Mouse (Mus musculus) gonadal fat pad, adult 2 months (tissue): ENCODE results near the gene Plek2. TPM values are rescaled to one million over a fixed set of nuclear protein-coding genes. Genes with fewer than 3 reads are reported as not detected.
"Not testable (repeated sequence)": the region's sequence is repeated elsewhere in the genome, so short reads cannot be mapped to it uniquely, and the experiment has no call there.

Source experiments
- DNase-seq: peaks from one replicate; pipeline ENCODE4 v3.0.0-alpha.2; 2012; ENCODE audit warnings: low read depth
- polyA plus RNA-seq: library from polyadenylated mRNA; depleted of rRNA; stranded (reverse); fragments of >200 nt; gene quantifications from 2 replicates; pipeline ENCODE4 v1.2.3, GENCODE M21; 2012; rRNA removed

The Plek2 gene
- polyA plus RNA-seq: 12.7 and 20.7 TPM in 2 replicates

- DNase-seq: no peak
Measured at GRCm38 (mm10) chr12:78906707-78907162, at the start of gene Plek2. Gene Plek2, minus strand, starts transcription at chr12:78906964.

GRCm38 (mm10) chr12:78956405-78956804 is 49.6 kb upstream of the Plek2 start:
- DNase-seq: peak; percentile 93

GRCm38 (mm10) chr12:78952484-78952883 is 45.7 kb upstream of the Plek2 start:
- no peak for DNase-seq

GRCm38 (mm10) chr12:78952053-78952452 is 45.3 kb upstream of the Plek2 start:
- no peak for DNase-seq

- DNase-seq: no peak
Measured at GRCm38 (mm10) chr12:78947661-78948060, 40.9 kb upstream of the Plek2 start.

GRCm38 (mm10) chr12:78947161-78947560 is 40.4 kb upstream of the Plek2 start:
- DNase-seq: no peak

- no peak for DNase-seq
Measured at GRCm38 (mm10) chr12:78942931-78943330, 36.2 kb upstream of the Plek2 start.

- DNase-seq: no peak
Measured at GRCm38 (mm10) chr12:78940081-78940480, 33.3 kb upstream of the Plek2 start.

- DNase-seq: no peak
Measured at GRCm38 (mm10) chr12:78939393-78940037, 32.8 kb upstream of the Plek2 start.

GRCm38 (mm10) chr12:78936494-78936893 is 29.7 kb upstream of the Plek2 start:
- DNase-seq: no peak

GRCm38 (mm10) chr12:78929900-78930299 is 23.1 kb upstream of the Plek2 start:
- DNase-seq: peak; percentile 87

- DNase-seq: no peak
Measured at GRCm38 (mm10) chr12:78927287-78927686, 20.5 kb upstream of the Plek2 start.

GRCm38 (mm10) chr12:78923539-78924189 is 16.9 kb upstream of the Plek2 start:
- DNase-seq: no peak

GRCm38 (mm10) chr12:78922977-78923376 is 16.2 kb upstream of the Plek2 start:
- not testable (repeated sequence) for DNase-seq

GRCm38 (mm10) chr12:78922058-78922457 is 15.3 kb upstream of the Plek2 start:
- no peak for DNase-seq

- DNase-seq: no peak
Measured at GRCm38 (mm10) chr12:78921421-78921820, 14.7 kb upstream of the Plek2 start.

GRCm38 (mm10) chr12:78919079-78919712 is 12.4 kb upstream of the Plek2 start:
- DNase-seq: peak; percentile 87

GRCm38 (mm10) chr12:78918227-78919078 is 11.7 kb upstream of the Plek2 start:
- DNase-seq: no peak

- no peak for DNase-seq
Measured at GRCm38 (mm10) chr12:78916278-78916677, 9.5 kb upstream of the Plek2 start.

GRCm38 (mm10) chr12:78915561-78915960 is 8.8 kb upstream of the Plek2 start:
- no peak for DNase-seq

GRCm38 (mm10) chr12:78914458-78914857 is 7.7 kb upstream of the Plek2 start:
- no peak for DNase-seq
